Mouse (Mus musculus) erythroblast, embryonic 14.5 days (primary cell): Measurements from ENCODE around the gene Olfr392.

Experiments
- GATA1 ChIP-seq: IDR thresholded peaks from 2 replicates; pipeline ENCODE4 v1.6.1; 2012; ENCODE audit warnings: low read length, inconsistent platforms, mixed read lengths
- TAL1 ChIP-seq: IDR thresholded peaks from 3 replicates; pipeline ENCODE4 v1.6.1; 2012; ENCODE audit warnings: low read length, inconsistent platforms, mixed read lengths

DNA sequence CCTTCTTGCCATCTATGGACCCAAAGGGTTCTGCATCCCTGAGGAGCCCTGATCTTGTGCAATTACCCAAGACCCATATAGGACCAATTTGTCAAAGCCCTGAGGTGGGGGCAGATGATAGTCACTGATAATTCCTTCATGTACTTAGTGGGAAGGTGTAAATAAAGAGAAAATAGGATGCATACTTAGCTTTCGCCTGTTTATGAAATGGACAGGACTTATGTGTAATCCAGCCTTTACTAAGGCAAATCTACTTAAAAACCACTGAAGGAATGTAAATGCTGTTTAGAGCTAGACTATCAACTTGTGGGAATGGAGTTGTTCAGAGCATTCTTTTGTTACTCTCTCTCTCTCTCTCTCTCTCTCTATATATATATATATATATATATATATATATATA lies at the start of gene Olfr392:
- TF ChIP-seq GATA1, result no peak
- TF ChIP-seq TAL1, result no peak
